In genomic region chr6:120971797-120972590, GRCm38 (mm10) we compare ENCODE assay signal across 8 mouse cellular contexts. TPM values are rescaled to one million over a fixed set of nuclear protein-coding genes. Genes with fewer than 3 reads are reported as not detected.
DNase-seq lines count a peak whose midpoint lies in the region; ATAC-seq and TF ChIP-seq lines count a peak whose summit lies in the region.

No protein-coding gene starts in this region.

- H3K36me3 ChIP-seq in E14TG2a.4 (ENCODE audit: insufficient read depth, low read length): peaks cover 18% of the 10 kb centered on the region
- peaks cover 23% of the 10 kb centered on the region for H3K36me3 ChIP-seq in forebrain, embryonic 15.5 days
- H3K36me3 ChIP-seq in liver, embryonic 15.5 days (replicated peaks): peaks cover 55% of the 10 kb centered on the region
- peaks cover 30% of the 10 kb centered on the region for H3K36me3 ChIP-seq in neural tube, embryonic 14.5 days (ENCODE audit: control insufficient read depth, insufficient read depth, low read length)
- no peaks in the 10 kb centered on the region; the same call in 1 of the 2 replicates for H3K36me3 ChIP-seq in testis, adult 2 months (ENCODE audit: control insufficient read depth, insufficient read depth, low read length)

- DNase-seq in c-Kit-positive CD71-positive TER-119-negative erythroid progenitor cells, embryonic 14.5 days (ENCODE audit: low read depth): peak; percentile 64
- peak; percentile 83 to 87 for DNase-seq in heart, postnatal 14 days
- peak; percentile 89 for DNase-seq in kidney, postnatal 4 days

- H3K27me3 ChIP-seq in E14TG2a.4 (ENCODE audit: insufficient read depth, low read length): no peaks in the 10 kb centered on the region
- no peaks in the 10 kb centered on the region for H3K27me3 ChIP-seq in forebrain, embryonic 15.5 days
- no peaks in the 10 kb centered on the region for H3K27me3 ChIP-seq in liver, embryonic 15.5 days
- H3K27me3 ChIP-seq in neural tube, embryonic 14.5 days (ENCODE audit: control insufficient read depth, insufficient read depth, low read length): no peaks in the 10 kb centered on the region
- H3K27me3 ChIP-seq in testis, adult 2 months (ENCODE audit: control insufficient read depth, insufficient read depth, low read length): no peaks in the 10 kb centered on the region

- H3K9ac ChIP-seq in forebrain, embryonic 15.5 days (replicated peaks): no peak overlapping the region
- H3K9ac ChIP-seq in liver, embryonic 15.5 days: no peak overlapping the region
- H3K9ac ChIP-seq in neural tube, embryonic 14.5 days (replicated peaks; ENCODE audit: low read depth, low read length): no peak overlapping the region

- no peak overlapping the region for H3K4me3 ChIP-seq in E14TG2a.4 (replicated peaks; ENCODE audit: low read length)
- no peak overlapping the region for H3K4me3 ChIP-seq in forebrain, embryonic 15.5 days
- no peak overlapping the region for H3K4me3 ChIP-seq in liver, embryonic 15.5 days (replicated peaks)
- H3K4me3 ChIP-seq in neural tube, embryonic 14.5 days (ENCODE audit: low read depth, low read length): no peak overlapping the region
- H3K4me3 ChIP-seq in testis, adult 2 months (ENCODE audit: control insufficient read depth, low read depth, low read length): peak overlapping the region; percentile 76; the same call in 1 of the 2 replicates

- H3K27ac ChIP-seq in forebrain, embryonic 15.5 days (replicated peaks): no peak overlapping the region
- H3K27ac ChIP-seq in liver, embryonic 15.5 days (replicated peaks): no peak overlapping the region
- H3K27ac ChIP-seq in neural tube, embryonic 14.5 days (ENCODE audit: low read depth, low read length): no peak overlapping the region
- H3K27ac ChIP-seq in testis, adult 2 months (ENCODE audit: control insufficient read depth, insufficient read depth, low read depth, low read length): no peak overlapping the region

- intact Hi-C loops in heart, postnatal 14 days (cut with DNase I): loop anchor here (1.0 to 5.0 kb wide), 3 partner anchors 40 to 206 kb away; partner anchors contain the start of gene Mical3

- no peak for TF ChIP-seq POLR2A in testis, adult 2 months (IDR thresholded peaks at IDR 0.05; ENCODE audit: control insufficient read depth, low read depth, low read length)

- no peak overlapping the region for H3K4me2 ChIP-seq in forebrain, embryonic 15.5 days (replicated peaks)
- H3K4me2 ChIP-seq in liver, embryonic 15.5 days: no peak overlapping the region
- H3K4me2 ChIP-seq in neural tube, embryonic 14.5 days (ENCODE audit: low read depth, low read length): no peak overlapping the region

- no peaks in the 10 kb centered on the region for H3K9me3 ChIP-seq in E14TG2a.4 (ENCODE audit: low read length)
- H3K9me3 ChIP-seq in forebrain, embryonic 15.5 days: no peaks in the 10 kb centered on the region
- no peaks in the 10 kb centered on the region for H3K9me3 ChIP-seq in liver, embryonic 15.5 days (replicated peaks)
- H3K9me3 ChIP-seq in neural tube, embryonic 14.5 days (ENCODE audit: control insufficient read depth, low read length): no peaks in the 10 kb centered on the region

- peaks cover 24% of the 10 kb centered on the region for H3K4me1 ChIP-seq in E14TG2a.4 (replicated peaks; ENCODE audit: low read depth, low read length)
- H3K4me1 ChIP-seq in forebrain, embryonic 15.5 days: peaks cover 4% of the 10 kb centered on the region
- no peaks in the 10 kb centered on the region for H3K4me1 ChIP-seq in liver, embryonic 15.5 days (replicated peaks)
- H3K4me1 ChIP-seq in neural tube, embryonic 14.5 days (ENCODE audit: control insufficient read depth, insufficient read depth, low read length): no peaks in the 10 kb centered on the region
- 0 out of 2 replicates have a peak, but pooled peaks cover 2% of the 10 kb centered on the region for H3K4me1 ChIP-seq in testis, adult 2 months (ENCODE audit: control insufficient read depth, insufficient read depth, low read length)

- 66% methylated on average over 14 of the region's 14 CpGs for WGBS in forebrain, embryonic 15.5 days
- 64% methylated on average over 14 of the region's 14 CpGs for WGBS in liver, embryonic 15.5 days (ENCODE audit: insufficient replicate concordance)
- WGBS in neural tube, embryonic 14.5 days: 63% methylated on average over 14 of the region's 14 CpGs

- TF ChIP-seq CTCF in E14TG2a.4 (conservative IDR thresholded peaks at IDR 0.05; ENCODE audit: low read length): peak; percentile 99
- TF ChIP-seq CTCF in testis, adult 2 months (IDR thresholded peaks at IDR 0.05; ENCODE audit: control insufficient read depth, insufficient read depth, insufficient replicate concordance, low read depth, low read length): peak; percentile 90

- ATAC-seq in forebrain, embryonic 15.5 days (replicated peaks): peak; percentile 72
- ATAC-seq in liver, embryonic 15.5 days (ENCODE audit: insufficient read depth): peak; percentile 40; the same call in 1 of the 2 replicates
- peak; percentile 70; the same call in 1 of the 2 replicates for ATAC-seq in neural tube, embryonic 14.5 days (ENCODE audit: low read depth)

RNA-seq across cellular contexts. Expression of gene Bid, which starts 55.3 kb away (rescaled TPM):
- polyA plus RNA-seq in forebrain, embryonic 15.5 days (2015; fragmentation: Nextera tagmentation; extraction: Ambion mirVana): 24.3 TPM in 2 replicates
- 1 to 10 TPM; 1.6 to 2.1 TPM for total RNA-seq in heart, postnatal 14 days (2021)
- 22.0 TPM in 2 replicates for polyA plus RNA-seq in liver, embryonic 15.5 days (2015; fragmentation: Nextera tagmentation; extraction: Ambion mirVana)
- polyA plus RNA-seq in neural tube, embryonic 14.5 days (2014; fragmentation: Nextera tagmentation; extraction: Ambion mirVana): 38.1 and 39.6 TPM in 2 replicates
- polyA plus RNA-seq in testis, adult 2 months (2012; rRNA removed): 2.6 and 3.6 TPM in 2 replicates
